ENCODE assay signal across 10 mouse cellular contexts in genomic region chr11:97540604-97541003, GRCm38 (mm10). TPM values are rescaled to one million over a fixed set of nuclear protein-coding genes. Genes with fewer than 3 reads are reported as not detected.
DNase-seq lines count a peak whose midpoint lies in the region; ATAC-seq and TF ChIP-seq lines count a peak whose summit lies in the region.
"Had no signal": no experiment of that assay in that cellular context is flagged by ENCODE, and none has a peak within 500 bp of the region (broad histone marks: within the 10 kb centered on the region; RNA-seq: fewer than 3 reads in every experiment).

No protein-coding gene starts in this region.

- peaks cover 71% of the 10 kb centered on the region for H3K4me1 ChIP-seq in forebrain, embryonic 13.5 days
- H3K4me1 ChIP-seq in forebrain, embryonic 10.5 days: peaks cover 74% of the 10 kb centered on the region
- H3K4me1 ChIP-seq in lung, postnatal 0 days (ENCODE audit: insufficient read depth, low read depth, low read length): peaks cover 4% of the 10 kb centered on the region; the same call in 1 of the 2 replicates
- H3K4me1 ChIP-seq in lung, adult 2 months (ENCODE audit: control insufficient read depth, insufficient read depth, low read length): peaks cover 3% of the 10 kb centered on the region; the same call in 1 of the 2 replicates

- H3K27me3 ChIP-seq in forebrain, embryonic 13.5 days: peaks cover 36% of the 10 kb centered on the region
- H3K27me3 ChIP-seq in forebrain, embryonic 10.5 days (ENCODE audit: poor library complexity, severe bottlenecking): peaks cover 88% of the 10 kb centered on the region
- peaks cover 37% of the 10 kb centered on the region for H3K27me3 ChIP-seq in lung, postnatal 0 days (replicated peaks; ENCODE audit: insufficient read depth, low read length)

- no peaks in the 10 kb centered on the region for H3K9me3 ChIP-seq in forebrain, embryonic 13.5 days (replicated peaks)
- H3K9me3 ChIP-seq in forebrain, embryonic 10.5 days: no peaks in the 10 kb centered on the region
- H3K9me3 ChIP-seq in lung, postnatal 0 days (ENCODE audit: low read length): no peaks in the 10 kb centered on the region
- H3K9me3 ChIP-seq: heart, embryonic 15.5 days had no signal

- no peak for TF ChIP-seq CTCF in lung, postnatal 0 days (IDR thresholded peaks at IDR 0.05)
- TF ChIP-seq CTCF in lung, adult 2 months (IDR thresholded peaks at IDR 0.05; ENCODE audit: insufficient read depth, low read length): no peak

- peak; percentile 44; the same call in 1 of the 2 replicates for ATAC-seq in forebrain, embryonic 13.5 days
- ATAC-seq in lung, postnatal 0 days: peak; percentile 32; the same call in 1 of the 2 replicates

- intact Hi-C loops in gastrocnemius, postnatal 14 days (cut with DNase I; ENCODE audit: low total_unique reads): no loop called here

- H3K4me3 ChIP-seq in forebrain, embryonic 13.5 days: no peak overlapping the region
- no peak overlapping the region for H3K4me3 ChIP-seq in forebrain, embryonic 10.5 days
- H3K4me3 ChIP-seq in lung, postnatal 0 days (ENCODE audit: low read depth, low read length): no peak overlapping the region
- H3K4me3 ChIP-seq in lung, adult 2 months (replicated peaks; ENCODE audit: extremely low read depth, low read depth, low read length): no peak overlapping the region
- H3K4me3 ChIP-seq: heart, embryonic 15.5 days had no signal

- no peak overlapping the region for H3K4me2 ChIP-seq in forebrain, embryonic 13.5 days
- no peak overlapping the region for H3K4me2 ChIP-seq in lung, postnatal 0 days (replicated peaks; ENCODE audit: low read depth, low read length)
- H3K4me2 ChIP-seq: heart, embryonic 15.5 days had no signal

- no peak for DNase-seq in forebrain, embryonic 10.5 days (ENCODE audit: extremely low spot score, low spot score)
- DNase-seq in lung, postnatal 0 days (ENCODE audit: low spot score): peak; percentile 52
- no peak for DNase-seq in lung, adult 2 months
- DNase-seq in cerebellum, postnatal 14 days: peak; percentile 77 to 78
- DNase-seq in layer of hippocampus, postnatal 10 days (ENCODE audit: low spot score in 2 of 2): peak; percentile 78 to 84
- no peak for DNase-seq in gastrocnemius, postnatal 14 days
- DNase-seq in thymus, postnatal 14 days: no peak

- no peak for TF ChIP-seq POLR2A in lung, adult 2 months (IDR thresholded peaks at IDR 0.05; ENCODE audit: borderline replicate concordance, extremely low read depth, low read depth, low read length)

- no peak for TF ChIP-seq EP300 in lung, postnatal 0 days (IDR thresholded peaks at IDR 0.05)

- no peak overlapping the region for H3K9ac ChIP-seq in forebrain, embryonic 13.5 days
- no peak overlapping the region for H3K9ac ChIP-seq in lung, postnatal 0 days (replicated peaks; ENCODE audit: low read depth)
- H3K9ac ChIP-seq: heart, embryonic 15.5 days had no signal

- WGBS in forebrain, embryonic 13.5 days: 27% methylated on average over 3 of the region's 3 CpGs
- 73% methylated on average over 3 of the region's 3 CpGs for WGBS in forebrain, embryonic 10.5 days
- WGBS in lung, postnatal 0 days: 6% methylated on average over 3 of the region's 3 CpGs
- 12% methylated on average over 3 of the region's 3 CpGs for WGBS in lung, adult 2 months

- peak overlapping the region; percentile 55; the same call in 1 of the 2 replicates for H3K27ac ChIP-seq in forebrain, embryonic 13.5 days
- H3K27ac ChIP-seq in forebrain, embryonic 10.5 days: no peak overlapping the region
- no peak overlapping the region for H3K27ac ChIP-seq in lung, postnatal 0 days (ENCODE audit: low read length)
- H3K27ac ChIP-seq: heart, embryonic 15.5 days had no signal

- H3K36me3 ChIP-seq in forebrain, embryonic 13.5 days (ENCODE audit: poor library complexity, severe bottlenecking): peaks cover 23% of the 10 kb centered on the region
- H3K36me3 ChIP-seq in forebrain, embryonic 10.5 days (replicated peaks): no peaks in the 10 kb centered on the region
- H3K36me3 ChIP-seq in lung, postnatal 0 days (ENCODE audit: insufficient read depth, low read length): no peaks in the 10 kb centered on the region
- H3K36me3 ChIP-seq: heart, embryonic 15.5 days had no signal

RNA-seq across cellular contexts. Expression of gene Srcin1, which starts 35.4 kb away (rescaled TPM):
- 5.6 and 6.4 TPM in 2 replicates for polyA plus RNA-seq in forebrain, embryonic 13.5 days (2015; fragmentation: Nextera tagmentation; extraction: Ambion mirVana)
- 0.91 and 1.1 TPM in 2 replicates for polyA plus RNA-seq in forebrain, embryonic 10.5 days (2016; fragmentation: Nextera tagmentation; extraction: Ambion mirVana)
- 0.36 and 0.45 TPM in 2 replicates for polyA plus RNA-seq in lung, postnatal 0 days (2015; fragmentation: Nextera tagmentation; extraction: Ambion mirVana)
- 6.4 and 7.0 TPM in 2 replicates for polyA plus RNA-seq in lung, adult 2 months (2012; rRNA removed)
- total RNA-seq in layer of hippocampus, postnatal 10 days (2021): 100 to 1,000 TPM; 271 to 286 TPM
- total RNA-seq in gastrocnemius, postnatal 14 days (2021): under 1 TPM; 0.51 to 0.64 TPM
- total RNA-seq: megakaryocyte, adult 5-6 weeks had no signal

RNA-seq across cellular contexts. Expression of gene 4933428G20Rik, which starts 40.5 kb away (rescaled TPM):
- 0.46 and 1.0 TPM in 2 replicates for polyA plus RNA-seq in forebrain, embryonic 13.5 days (2015; fragmentation: Nextera tagmentation; extraction: Ambion mirVana)
- 0.30 and 0.41 TPM in 2 replicates for polyA plus RNA-seq in forebrain, embryonic 10.5 days (2016; fragmentation: Nextera tagmentation; extraction: Ambion mirVana)
- 0.32 and 0.42 TPM in 2 replicates for polyA plus RNA-seq in lung, postnatal 0 days (2015; fragmentation: Nextera tagmentation; extraction: Ambion mirVana)
- 0.08 TPM in 1 of 2 replicates, not detected in the other for polyA plus RNA-seq in lung, adult 2 months (2012; rRNA removed)
- under 1 TPM in 1 of 2 experiments, not detected in 1; 0.22 TPM for total RNA-seq in layer of hippocampus, postnatal 10 days (2021)
- not detected for total RNA-seq in gastrocnemius, postnatal 14 days (2021)
- total RNA-seq: megakaryocyte, adult 5-6 weeks had no signal

Comparison
In these comparisons a context has a peak if more than half of its experiments do, and no peak if none do; other contexts are left out.
1. DNase-seq: peak in lung, postnatal 0 days (single experiment), cerebellum, postnatal 14 days (2 of 2) and layer of hippocampus, postnatal 10 days (2 of 2); none in forebrain, embryonic 10.5 days (single experiment), lung, adult 2 months (single experiment), gastrocnemius, postnatal 14 days (single experiment) and thymus, postnatal 14 days (single experiment).